Mouse (Mus musculus) liver, postnatal 0 days (tissue): ENCODE measurements around the gene Tescl.

ENCODE experiments used
- CTCF ChIP-seq: sonication (generic); IDR thresholded peaks from 2 replicates; pipeline ENCODE4 v1.5.1; 2016; ENCODE audit warnings: antibody characterized with exemption, low read depth
- EP300 ChIP-seq: IDR thresholded peaks from 2 replicates; pipeline ENCODE4 v1.6.1; 2016; ENCODE audit warnings: antibody characterized with exemption, low read depth, mild to moderate bottlenecking

- TF ChIP-seq CTCF: no peak
- no peak for TF ChIP-seq EP300
These were observed 43.5 kb downstream of the Tescl start for GRCm38 (mm10) chr7:24290106-24290693.
